Mouse (Mus musculus) mature B cell (primary cell): Measurements from ENCODE around the gene Kcnq1.

Experiments
- in situ Hi-C: fragments of 300-500 bp; cut with MboI; formaldehyde crosslinking; loops from 2 replicates; pipeline ENCODE4 v1.14.3; 2019

Gene Kcnq1

DNA sequence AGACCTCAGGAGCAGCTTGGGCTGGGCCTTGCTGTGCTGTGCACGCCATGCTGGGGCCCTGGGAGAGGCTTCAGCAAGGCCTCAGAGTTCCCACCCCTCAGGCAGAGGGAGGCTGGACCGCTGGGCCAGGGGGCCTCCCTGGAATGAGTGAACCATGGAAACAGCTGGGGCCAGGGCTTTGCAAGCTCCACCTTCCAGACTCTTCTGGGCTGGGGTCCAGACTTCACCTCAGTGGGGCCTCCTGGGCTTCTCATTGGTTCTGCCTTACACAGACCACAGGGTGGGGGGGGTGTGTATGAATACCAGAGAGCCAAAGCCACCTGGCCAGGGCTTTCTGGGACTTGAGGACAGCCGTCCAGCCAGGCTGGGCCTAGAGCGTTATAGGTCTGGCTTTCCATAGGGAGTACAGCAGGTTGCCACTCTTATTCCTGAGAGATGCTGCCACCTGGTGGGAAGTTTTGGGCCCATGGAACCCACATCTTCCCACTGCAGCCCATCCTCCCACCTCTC, 19.0 kb upstream of the Kcnq1 start:
- in situ Hi-C loops, result loop anchor here (25.0 kb wide), 1 partner anchor 175 kb away; no protein-coding TSS in a partner anchor

DNA sequence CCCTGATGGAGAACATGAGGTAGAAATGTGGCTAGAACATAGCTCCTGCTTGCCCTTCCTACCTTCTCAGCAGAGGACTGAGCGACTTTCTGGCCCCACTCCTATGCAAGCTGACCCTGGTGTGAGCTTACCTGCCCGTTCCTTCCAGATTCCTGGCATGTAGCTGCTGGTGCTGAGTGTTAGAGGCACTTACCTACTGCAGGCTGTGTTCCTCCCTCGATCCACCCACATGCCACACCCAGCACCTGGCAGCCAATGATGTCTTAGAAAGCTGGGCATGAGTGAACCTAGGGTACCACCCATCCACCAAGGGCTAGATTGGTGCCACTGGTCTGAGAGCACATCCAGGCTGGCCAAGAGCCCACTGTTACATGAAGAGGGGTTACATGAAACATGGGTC, 12.3 kb upstream of the Kcnq1 start:
- in situ Hi-C loops, result loop anchor here (25.0 kb wide), 1 partner anchor 182 kb away; no protein-coding TSS in a partner anchor

DNA sequence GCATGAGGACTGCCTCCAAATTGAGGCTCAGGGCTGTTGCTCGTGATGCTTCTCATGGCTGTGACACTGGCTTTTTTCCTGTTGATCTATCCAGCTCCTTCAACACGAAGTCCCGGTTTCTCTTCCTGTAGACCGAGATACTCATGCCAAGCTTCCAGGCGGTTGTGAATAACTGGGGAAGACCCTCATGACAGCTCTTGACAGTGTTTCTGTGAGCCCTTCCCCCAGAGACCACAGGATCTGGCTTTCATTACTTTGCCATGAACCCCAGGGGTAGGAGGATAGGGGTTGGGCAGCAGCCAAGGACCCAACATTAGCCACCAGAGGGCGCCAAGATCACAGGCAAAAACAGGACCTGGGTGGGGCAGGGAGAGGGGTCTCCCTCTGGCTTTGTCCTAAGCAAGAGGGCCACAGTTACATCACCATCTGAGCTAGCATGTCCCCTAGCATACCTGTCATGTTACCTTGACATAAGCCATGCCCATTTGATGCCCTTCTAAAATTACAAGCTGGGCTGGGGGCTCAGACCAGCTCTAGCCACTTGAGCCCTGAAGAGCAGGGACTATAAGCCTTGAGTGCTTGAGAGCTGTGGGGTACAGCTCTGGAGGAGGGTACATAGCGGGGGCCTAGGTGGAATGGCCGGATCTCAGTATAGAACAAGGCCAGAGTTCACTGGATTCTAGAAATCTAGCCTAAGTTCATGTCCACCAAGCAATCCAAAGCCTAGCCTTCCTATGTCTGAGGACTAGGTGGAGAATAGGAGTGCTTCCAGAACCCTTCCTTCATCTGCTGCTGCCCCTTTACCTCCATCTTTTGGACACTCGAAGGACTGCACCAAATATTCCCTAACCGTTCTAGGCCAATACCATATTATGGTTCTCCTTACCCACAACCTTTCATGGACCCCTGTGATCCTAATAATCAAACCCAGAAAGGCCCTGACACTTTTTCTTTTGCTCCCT, 11.3 kb upstream of the Kcnq1 start, which contains the start of gene Trpm5:
Gene Trpm5, minus strand, starts transcription at position 51 of the 962 bp plus-strand sequence.
- in situ Hi-C loops, result loop anchor here (25.0 kb wide), 1 partner anchor 183 kb away; no protein-coding TSS in a partner anchor

DNA sequence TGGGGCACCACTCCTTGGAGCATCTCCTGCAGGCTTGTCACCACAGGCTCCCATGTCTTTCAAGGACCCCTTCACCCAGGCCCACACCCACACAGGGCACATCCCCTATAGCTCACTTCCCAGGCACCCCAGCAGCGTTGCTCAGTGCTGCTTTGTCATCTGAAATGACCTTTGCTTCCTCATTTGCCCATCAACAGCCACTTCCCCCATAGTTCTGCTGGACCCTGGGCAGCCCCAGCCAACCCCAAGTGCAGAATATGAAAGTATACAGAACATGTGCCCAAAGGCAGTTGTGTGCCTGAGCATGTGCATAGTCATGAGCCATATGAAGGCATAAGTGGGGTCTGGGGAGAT, 10.6 kb upstream of the Kcnq1 start:
- in situ Hi-C loops, result loop anchor here (25.0 kb wide), 1 partner anchor 183 kb away; no protein-coding TSS in a partner anchor

DNA sequence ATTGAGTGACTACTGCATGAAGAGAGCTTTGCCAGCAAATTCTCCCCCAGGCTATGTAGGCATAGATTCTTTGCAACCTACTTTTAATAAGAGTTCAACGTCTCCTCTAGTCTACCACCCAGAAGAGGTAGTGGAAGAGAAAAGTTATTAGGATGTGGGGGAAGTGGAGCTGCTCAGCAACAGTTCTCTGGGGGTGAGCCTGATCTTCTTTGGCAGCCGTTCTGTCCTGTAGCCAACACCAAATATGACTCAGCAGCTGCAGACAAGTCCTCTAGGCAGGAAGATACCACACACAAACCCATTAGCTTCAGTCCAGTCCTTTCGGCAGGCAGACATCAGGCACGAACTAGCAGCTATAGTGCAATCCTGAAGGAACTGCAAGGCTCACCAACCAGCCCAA, 5.4 kb upstream of the Kcnq1 start:
- in situ Hi-C loops, result no loop called here

DNA sequence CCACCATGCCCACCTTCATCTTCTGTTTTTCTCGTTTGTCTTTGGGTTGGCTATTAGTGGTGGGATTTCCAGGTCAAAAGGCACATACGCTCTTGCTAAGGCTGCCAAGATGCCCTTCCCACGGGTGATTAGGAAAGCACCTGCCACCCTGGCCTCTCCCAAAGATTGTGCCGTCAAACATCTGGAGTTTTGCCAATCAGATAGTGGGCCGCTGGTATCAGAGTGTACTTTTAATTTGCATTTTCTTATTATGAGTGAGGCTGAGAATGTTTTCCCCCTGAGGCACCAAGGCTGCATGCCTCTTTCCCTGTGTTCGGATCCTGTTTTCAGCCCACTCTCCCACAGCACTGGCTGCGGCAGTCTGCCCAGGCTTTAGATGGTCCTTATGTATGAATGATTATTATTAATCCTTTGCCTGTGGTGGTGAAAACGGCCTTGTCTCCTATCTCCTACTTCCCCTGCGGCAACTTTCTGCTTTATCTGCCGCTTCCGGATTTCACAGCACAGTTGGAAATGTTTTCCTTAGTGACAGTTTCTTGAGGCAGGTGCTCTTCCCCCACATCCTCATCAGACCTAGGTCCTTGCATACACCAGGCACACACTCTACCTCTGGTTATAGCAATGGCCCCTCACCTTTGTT, 784 bp upstream of the Kcnq1 start:
- in situ Hi-C loops, result no loop called here

DNA sequence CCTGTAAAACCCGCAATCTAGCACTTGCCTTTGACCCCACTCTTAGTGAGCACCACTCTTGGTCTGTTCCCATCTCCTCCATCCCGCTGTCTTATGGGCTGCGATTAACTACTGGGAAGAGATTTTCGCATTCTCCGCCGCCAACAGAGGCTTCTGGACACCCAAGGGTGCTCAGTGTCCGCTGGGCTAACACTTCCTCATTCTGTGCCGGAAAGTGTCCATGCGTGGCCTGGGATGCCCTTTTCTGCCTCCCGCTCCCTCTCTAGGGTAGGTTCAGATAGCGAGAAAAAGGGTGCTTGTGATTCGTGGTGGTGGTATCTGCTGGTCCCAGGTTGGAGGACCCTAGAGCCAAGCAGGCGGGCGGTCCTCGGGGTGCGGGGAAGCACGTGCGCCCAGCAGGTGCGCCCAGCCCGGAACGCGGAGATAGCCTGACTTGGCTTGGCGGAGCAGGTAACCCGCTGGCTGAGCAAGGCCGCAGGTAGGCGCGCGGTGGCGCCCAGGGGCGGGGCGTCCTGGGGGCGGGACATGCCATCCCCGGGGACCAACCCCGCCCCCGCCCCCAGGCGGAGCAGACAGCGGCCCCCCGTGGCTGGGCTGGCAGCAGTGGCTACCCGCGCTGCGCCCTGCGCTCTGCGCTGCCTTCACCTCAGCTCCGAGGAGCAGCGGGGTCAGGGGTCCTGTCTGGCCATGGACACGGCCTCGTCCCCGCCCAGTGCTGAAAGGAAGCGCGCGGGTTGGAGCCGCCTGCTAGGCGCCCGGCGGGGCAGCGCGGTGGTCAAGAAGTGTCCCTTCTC, 707 bp downstream of the Kcnq1 start:
- in situ Hi-C loops, result no loop called here

DNA sequence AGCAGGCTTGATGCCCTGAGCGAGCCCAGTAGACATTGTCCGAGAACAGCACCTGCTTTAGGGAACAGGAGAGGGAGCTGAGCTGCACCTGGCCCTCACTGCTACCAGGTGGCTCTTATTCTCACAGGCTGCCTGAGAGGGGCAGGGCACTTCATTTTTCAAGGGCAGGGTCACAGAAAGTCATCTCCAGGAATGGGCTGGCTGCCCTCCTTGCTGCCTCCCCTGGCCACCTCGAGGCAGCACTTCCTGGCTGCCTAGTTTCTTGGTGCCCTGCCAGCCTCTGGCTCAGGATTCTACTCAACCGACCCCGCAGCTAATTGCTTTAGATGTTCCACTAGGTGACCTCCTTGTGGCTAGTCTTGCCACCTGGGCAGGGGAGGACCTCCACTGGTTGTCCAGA, 2.0 kb downstream of the Kcnq1 start:
- in situ Hi-C loops, result no loop called here

DNA sequence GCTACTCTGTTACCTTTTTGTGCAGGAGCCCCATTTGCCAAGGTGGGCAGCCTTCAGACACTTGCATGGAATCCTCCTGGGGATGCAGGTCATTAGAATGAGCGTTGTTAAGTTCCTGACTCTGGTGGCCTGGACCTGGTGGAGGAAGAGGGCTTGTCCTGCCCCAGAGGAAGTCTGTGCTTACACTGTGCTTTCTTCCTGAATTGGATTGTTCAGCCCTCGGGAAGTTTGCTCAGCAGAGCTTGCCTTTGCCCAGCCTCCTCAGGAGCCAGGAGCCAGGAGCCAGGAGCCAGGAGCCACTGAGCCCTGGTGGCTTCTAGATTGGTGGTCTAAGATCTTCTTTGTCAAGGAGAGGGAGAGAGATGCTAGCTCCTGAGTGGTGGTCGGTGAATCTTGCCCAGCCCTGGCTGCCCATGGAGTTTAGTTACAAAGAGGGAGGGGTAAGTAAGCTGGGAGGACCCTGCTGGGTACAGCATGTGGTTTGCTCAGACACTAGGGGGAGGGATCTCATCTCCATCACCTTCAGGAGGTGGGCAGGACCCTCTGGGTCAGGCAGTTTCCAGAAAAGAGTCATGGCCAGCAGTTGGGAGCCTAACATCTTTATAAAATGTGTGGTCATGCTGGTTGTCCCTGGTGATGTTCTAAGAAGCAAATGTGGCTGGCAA, 3.0 kb downstream of the Kcnq1 start:
- in situ Hi-C loops, result no loop called here

DNA sequence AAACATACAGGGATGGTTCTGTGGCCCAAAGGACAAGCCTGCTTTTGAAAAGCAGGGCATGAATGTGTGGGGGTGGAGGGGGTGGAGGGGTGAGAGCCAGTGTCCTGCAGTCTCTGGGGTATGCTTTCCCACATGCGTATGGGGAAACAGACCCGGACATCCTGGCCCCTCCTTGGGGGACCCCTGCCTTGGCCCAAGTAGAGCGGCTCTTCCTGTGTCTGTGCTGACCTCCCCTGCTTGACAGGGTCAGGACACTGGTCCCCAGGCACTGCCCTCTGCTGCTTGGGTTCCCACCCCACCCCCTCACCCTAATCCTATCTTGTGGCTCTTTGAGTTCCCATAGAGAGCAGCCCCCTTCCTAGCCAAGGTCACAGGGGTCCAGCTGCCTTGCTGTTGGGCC, 3.5 kb downstream of the Kcnq1 start:
- in situ Hi-C loops, result no loop called here

DNA sequence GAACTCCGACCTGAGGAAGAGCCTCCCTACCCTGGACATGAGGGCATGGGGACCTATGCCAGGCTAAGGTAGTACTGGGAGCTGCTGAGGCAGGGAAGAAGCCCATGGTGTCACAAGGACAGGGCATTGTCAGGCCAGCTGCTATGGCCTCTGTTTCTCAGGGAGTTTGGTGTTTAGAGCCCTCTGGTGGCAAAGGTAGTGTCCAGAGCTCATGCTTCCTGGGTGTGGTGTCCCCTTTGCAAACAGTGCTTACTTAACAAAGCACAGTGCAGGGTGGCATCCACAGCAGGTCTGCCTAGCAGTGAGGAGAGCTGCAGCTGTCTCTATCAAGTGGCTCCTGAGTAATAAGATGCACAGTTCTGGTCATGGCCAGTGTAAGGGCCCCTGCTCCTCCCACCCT, 4.6 kb downstream of the Kcnq1 start:
- in situ Hi-C loops, result no loop called here

DNA sequence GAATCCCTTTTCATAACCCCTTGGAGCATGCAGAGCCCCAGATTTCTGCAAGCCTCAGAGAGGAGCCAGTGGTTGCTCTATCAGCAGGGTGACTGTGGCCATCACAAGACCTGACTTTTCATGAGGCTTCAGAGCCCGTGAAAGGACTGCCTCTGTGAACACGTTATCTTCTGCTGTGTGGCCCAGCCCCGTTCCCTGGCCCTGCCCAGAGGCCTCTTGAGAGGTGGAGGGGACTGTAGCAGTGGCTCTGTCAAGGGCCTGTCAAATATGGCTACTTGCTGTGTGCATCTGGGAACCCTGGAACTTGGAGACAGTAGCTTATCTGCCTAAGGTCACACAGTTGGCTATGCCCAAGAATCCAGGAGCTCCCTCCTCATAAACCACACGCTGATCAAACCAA, 5.6 kb downstream of the Kcnq1 start:
- in situ Hi-C loops, result no loop called here

DNA sequence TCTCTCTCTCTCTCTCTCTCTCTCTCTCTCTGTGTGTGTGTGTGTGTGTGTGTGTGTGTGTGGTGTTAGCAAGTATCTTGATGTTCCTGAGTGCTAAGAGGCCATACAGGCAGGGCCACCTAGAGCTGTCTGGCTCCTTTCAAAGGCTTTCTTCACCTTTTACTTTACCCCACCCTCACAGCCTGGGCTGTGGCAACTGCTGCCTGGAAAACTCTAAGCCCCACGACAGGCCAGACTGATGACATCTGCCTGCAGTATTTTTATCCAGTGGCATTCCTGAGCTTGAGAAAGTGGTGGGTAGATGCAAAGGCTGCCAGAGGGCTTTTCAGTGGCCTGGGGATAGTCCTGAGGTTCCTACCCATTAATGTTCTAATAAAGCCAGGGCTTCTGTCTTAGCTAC, 6.2 kb downstream of the Kcnq1 start:
- in situ Hi-C loops, result no loop called here

DNA sequence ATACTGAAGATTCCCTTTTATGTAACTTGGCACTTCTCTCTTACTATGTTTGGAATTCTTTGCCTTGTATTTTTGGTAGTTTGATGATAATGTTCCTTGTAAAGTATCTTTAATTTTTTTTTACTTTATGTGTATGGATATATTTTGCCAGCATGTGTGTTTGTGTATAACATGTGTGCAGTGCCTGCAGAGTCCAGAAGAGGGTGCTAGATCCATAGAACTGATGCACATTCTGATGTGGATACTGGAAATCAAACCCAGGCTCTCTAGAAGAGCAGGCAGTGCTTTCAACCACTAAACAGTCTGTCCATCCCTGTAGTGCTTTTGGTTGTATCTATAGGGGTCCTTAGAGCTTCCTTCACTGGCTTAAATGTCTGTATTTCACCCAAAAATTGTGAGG, 8.6 kb downstream of the Kcnq1 start:
- in situ Hi-C loops, result no loop called here

DNA sequence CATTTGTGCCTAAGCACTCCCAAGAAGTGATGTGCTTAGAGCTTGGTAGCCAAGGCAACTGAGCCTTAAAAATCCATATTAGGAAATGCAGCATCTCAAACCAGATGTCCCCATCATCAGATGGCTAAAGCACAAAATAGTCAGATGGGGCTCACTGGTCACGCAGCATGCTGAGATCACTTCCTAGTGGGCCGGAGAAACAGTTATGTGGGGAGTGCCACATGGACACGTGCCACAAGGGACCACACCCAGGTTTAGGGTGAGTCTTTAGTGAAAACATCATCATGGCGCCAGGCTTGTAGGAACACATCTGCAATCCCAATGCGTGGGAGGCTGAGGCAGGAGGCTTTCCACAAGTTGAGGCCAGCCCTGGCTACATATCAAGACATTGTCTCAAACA, 10.4 kb downstream of the Kcnq1 start:
- in situ Hi-C loops, result no loop called here

DNA sequence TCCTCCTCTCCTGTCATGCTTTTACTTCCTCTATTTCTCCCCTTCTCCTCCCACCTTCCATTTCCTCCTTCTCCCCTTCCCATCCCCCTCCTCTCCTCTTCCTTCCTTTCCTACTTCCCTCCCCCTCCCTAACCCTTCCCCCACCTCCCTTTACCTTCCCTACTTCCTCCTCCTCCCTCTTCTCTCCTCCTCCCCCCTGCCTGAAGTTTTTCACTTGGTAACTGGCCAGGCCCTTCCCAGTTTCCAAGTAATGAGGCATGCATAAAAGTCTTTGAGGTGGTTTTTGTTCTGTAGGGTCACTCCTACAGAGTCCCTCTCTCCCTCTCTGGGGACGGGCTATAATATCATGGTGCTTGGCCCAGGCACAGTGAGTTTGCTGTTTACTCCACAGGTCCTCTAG, 13.2 kb downstream of the Kcnq1 start:
- in situ Hi-C loops, result no loop called here

DNA sequence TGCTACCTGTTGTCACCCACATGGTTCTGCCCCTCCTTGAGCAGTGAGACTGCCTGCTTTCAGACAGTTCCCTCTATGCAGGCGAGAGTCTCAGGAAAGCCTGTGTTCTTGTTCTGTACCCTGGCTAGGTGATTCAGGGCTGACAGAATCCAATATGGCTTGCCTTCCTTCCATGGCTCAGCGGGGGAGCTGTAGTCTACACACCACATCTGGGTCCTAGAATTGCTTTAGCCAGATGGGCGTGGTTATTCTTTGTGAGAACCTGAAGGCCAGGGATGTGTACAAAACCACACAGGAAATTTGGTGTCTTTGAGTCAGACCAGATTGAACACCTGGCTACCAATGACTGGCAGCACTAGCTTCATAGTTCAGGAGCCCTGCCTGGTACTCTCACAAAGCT, 13.7 kb downstream of the Kcnq1 start:
- in situ Hi-C loops, result no loop called here

DNA sequence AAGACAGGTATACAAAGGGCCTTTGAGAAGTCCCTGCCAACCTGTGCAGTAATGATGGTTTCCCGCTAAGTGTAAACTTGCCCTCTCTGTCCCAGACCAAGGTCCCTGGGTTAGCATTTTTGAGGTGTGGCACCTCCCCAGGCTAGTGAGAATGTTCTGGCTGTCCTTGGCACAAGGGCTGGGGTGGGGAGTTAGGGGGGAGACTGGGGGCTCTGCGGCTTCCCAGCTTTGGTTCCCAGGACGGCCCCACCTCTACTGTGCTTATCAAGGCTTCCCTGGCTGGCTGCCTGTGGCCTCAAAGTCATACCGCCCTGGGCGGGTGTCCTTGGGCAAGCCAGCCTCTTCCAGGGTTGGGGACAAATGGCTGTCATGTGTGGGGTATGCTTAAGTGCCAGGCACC, 16.0 kb downstream of the Kcnq1 start:
- in situ Hi-C loops, result no loop called here

DNA sequence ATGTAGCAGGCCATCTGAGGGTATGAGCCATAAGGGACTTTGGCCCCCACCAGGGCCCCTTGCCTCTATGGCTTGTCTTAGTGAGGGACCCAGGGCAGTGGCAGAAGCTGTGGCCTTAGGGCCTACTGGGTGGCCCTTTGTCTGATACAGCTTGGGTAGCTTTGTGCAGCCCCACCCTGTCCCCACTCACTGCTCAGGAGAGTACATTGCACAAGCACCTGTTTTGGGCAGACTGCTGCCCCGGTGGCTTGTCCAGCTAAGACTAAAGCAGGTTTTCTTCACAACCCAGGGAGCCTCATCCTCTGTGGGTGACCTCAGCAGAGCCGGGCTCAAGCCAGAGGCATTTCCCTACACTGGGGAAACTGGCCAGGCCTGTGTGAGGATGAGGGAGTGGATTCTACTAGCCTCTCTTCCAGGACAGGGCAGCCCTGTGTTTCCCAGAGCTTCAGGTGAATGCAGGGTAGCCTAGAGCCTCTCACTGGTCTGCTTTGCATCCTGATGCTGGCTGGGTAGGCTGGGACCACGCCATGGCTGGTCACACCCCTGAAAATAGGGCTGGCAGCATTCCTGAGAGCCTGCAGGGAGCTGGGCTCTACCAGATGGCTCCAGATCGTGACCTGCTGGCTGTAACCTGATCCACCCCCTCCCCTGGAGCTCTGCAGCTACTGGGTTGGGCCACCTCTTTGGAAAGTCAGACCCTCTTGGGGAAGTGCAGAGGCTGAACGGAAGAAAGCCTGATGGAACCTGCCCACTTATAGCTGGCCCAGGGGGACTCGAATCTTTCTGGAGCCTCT, 17.9 kb downstream of the Kcnq1 start:
- in situ Hi-C loops, result no loop called here

DNA sequence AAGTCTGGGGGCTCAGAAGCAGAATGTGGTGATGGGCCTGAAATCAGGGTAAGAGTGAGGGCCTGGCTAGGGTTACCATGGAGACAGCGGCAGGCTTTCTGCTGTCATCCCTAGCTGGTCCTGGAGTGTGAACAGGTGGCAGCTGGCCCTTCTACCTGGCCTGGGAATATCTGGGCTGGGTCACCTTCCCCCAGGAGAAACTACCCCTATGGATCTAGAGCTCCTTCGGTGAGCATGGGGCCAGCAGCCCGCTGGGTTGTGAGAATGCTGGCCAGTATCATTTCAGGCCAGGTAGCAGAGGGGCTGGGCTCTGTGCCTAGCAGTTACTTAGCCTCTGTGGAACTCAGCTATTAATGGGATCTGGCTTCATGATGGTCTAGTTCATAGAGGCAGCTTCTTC, 18.7 kb downstream of the Kcnq1 start:
- in situ Hi-C loops, result no loop called here

DNA sequence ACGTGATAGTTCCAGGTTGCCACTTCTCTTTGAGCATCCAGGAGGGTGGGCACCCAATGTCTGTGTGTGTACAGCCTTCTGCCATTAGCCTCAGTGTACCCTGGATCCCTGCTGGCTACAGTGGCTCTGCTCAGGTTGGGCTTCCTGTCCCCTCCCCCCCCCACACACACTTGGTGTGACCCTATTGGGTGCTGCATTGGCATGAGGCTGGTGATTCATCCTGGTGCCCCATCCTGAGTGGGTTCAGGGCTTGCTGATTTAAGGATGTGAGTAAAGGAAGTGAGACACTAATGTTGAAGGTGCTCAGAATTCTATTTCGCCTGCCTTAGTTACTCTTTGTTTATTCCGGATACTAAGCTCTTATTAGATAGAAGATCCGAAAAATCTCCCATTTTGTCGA, 26.7 kb downstream of the Kcnq1 start:
- in situ Hi-C loops, result no loop called here
